Mouse (Mus musculus): ENCODE results near the gene Rarg.

DNA sequence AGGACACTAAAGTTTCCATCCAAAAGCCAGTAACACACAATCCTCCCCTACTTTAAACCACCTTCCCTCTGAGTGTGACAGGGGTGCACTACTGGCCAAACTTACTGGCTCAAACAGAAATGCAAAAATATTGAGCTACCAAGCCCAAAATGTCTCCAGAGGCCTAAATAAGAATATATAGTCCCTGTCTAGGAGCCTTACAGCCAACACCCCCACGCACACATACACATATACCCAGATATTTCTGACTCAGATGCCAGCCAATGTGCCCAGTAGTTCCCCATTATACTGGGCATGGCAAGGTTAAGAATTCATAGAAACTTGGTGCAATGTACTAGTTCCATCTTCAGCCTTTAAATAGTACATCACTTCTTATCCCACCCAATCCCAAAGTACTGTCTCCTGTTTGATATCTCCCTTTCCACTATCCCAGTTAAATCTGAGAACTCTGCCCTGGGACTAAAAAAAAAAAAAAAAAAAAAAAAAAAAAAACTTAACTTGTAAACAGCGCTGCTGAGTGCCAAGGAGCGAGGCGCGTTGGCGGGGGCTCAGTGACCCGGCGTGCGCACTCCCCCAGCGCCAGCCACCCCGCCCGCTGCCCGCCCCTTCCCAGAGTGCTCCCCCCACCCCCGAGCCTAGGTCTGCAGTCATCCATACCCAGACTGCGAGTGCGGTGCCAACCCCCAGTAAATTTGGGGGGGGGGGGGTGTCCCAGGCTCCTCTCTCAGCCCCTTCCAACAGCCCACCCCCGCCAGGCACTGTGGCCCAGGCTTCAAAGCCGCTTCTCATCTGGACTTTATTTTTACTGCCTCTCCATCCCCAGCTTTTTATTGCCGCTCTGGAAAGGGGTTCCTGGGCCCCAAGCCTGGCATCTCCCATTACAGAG lies 12.8 kb downstream of the Rarg start:
- no peak for TF ChIP-seq CTCF (IDR thresholded peaks at IDR 0.05; ENCODE audit: low read depth)
- no peak for TF ChIP-seq EP300 (IDR thresholded peaks at IDR 0.05; ENCODE audit: low read depth)
